Mouse (Mus musculus) gastrocnemius, adult 8-10 months (tissue): ENCODE data around the gene Rexo1. TPM values are rescaled to one million over a fixed set of nuclear protein-coding genes. Genes with fewer than 3 reads are reported as not detected.
A peak's percentile ranks its signal among the peaks of the same experiment; 100 is the strongest.

Experiments
- DNase-seq, 2 experiments: peaks; one replicate each; pipeline ENCODE4 v3.0.0; 2022; ENCODE audit warnings: low spot score in 2 of 2
- total RNA-seq, 4 experiments: library from RNA; stranded (reverse); gene quantifications; 2 replicates each; pipeline ENCODE4 v1.2.4; 2022

Rexo1 gene
- total RNA-seq, 4 experiments from 2014 or later = 8.5 to 11.1 (median 10.1) TPM

DNA sequence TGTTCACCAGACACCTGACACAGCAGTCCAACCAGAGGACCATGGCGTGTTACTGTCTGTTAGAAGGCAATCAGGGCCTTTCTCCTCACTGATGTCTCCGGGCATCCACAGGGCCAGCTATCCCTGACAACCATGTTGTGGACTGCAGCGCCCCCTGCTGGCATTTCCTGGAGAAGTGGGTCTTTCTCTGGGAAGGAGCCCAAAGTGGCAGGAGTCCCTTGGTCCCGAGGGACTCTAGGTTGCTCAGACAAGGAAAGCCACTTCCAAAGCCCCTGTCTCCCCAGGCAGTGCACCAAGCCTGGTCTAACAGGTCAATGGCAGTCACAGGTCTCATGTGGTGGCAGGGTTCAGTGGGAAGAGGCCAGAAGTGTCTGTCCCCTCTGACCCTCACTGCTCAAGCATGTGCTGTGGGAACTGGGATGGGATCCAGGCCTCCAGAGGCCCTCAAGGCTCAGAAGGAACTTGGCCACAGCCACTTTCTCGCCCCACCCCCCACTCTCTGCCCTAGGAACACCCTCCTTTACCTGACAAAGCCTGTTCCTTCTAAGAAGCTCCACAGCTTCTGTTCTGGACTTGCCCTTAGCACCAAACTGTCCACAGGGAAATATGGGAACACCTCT, 3.9 kb downstream of the Rexo1 start:
- peak; percentile 38 to 60 for DNase-seq

- no peak for DNase-seq
These were observed 7.4 kb downstream of the Rexo1 start for GRCm38 (mm10) chr10:80553997-80554396.

DNA sequence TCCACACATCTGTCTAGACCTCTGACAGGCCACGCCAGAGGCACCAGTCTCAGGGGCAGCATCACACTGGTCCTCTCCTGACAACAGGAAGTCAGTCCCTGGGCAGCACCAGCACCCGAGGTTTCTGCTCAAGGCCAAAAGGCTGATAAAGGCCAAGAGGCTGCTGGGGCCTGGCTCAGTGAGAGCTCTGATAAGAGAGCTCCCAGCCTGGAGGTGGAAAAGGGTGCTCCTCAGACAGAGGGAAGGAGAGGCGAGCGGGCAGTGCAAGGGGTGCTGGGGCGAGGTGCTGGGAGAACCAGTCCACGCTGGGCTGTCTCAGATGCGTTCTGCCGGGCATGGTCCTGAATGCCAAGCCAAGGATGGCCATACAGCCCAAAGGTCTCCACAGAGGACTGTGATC, 7.8 kb downstream of the Rexo1 start:
- no peak for DNase-seq

GRCm38 (mm10) chr10:80552364-80552763, 9.0 kb downstream of the Rexo1 start:
- DNase-seq = no peak

GRCm38 (mm10) chr10:80549279-80549678, 12.1 kb downstream of the Rexo1 start:
- no peak for DNase-seq

- DNase-seq = peak in 1 of 2 experiments; percentile 28
These were observed 12.8 kb downstream of the Rexo1 start for GRCm38 (mm10) chr10:80548428-80549006.

- DNase-seq = no peak
These were observed 13.8 kb downstream of the Rexo1 start for GRCm38 (mm10) chr10:80547539-80547938.

- DNase-seq = no peak
These were observed 14.4 kb downstream of the Rexo1 start for GRCm38 (mm10) chr10:80546945-80547344.

DNA sequence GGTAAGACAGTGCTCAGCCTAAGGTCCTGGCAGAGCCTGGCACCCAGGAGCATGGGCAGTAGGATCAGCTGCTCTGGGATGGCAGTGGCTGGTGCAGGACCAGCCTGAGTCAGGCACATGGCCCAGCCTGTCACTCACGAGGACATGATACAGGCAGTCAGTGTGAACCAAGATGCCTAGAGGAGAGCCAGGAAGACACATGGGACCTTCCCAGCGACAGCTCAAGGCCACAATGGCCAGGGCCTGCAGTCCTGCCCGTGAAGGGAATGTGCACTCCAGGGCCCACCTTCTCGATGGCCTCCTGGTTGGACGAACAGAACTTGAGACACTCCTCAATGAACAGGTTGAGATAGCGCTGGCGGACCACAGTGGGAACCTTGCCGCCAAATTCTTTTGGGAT, 15.8 kb downstream of the Rexo1 start:
- DNase-seq = no peak

GRCm38 (mm10) chr10:80543873-80544272, 17.5 kb downstream of the Rexo1 start:
- no peak for DNase-seq

DNA sequence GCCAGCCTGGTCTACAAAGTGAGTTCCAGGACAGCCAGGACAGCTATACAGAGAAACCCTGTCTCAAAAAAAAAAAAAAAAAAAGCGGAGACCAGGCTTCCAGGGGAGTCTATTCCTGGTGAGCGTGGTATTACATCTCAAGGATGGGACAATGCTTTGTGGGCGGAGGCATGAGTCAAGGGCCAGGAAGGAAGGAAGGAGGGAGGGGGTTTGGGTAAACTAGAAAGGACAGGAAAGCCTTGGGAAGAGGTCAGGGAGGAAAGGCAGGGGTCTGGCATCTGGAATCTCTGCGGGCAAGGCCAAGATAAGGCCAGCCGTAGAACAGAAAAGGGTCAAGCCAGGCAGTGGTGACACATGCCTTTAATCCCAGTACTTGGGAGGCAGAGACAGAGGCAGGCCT, 21.9 kb downstream of the Rexo1 start:
- DNase-seq = no peak

GRCm38 (mm10) chr10:80538710-80539394, 22.5 kb downstream of the Rexo1 start, which contains the start of gene Atp8b3:
Gene Atp8b3 (minus strand): TSS chr10:80539124.
- peak; percentile 58 to 63 for DNase-seq

DNA sequence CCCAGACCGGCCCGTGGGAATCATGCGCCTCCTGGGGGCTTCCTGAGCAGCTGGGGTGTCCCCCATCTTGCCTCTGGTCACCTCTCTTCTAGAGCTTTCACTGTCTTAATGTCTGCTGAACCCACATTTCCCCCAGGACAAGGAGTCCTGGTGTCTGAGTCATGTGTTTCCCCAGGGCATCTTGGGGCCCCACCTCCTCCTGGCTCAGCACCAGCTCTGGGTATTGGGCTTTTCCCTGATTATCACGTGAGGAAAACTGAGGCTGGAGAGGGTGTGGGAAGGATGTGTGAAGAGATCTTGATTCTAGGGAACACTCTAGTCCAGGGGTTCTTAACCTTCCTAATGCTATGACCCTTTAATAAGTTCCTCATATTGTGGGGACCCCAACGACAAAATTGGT, 23.2 kb downstream of the Rexo1 start:
- DNase-seq = no peak

DNA sequence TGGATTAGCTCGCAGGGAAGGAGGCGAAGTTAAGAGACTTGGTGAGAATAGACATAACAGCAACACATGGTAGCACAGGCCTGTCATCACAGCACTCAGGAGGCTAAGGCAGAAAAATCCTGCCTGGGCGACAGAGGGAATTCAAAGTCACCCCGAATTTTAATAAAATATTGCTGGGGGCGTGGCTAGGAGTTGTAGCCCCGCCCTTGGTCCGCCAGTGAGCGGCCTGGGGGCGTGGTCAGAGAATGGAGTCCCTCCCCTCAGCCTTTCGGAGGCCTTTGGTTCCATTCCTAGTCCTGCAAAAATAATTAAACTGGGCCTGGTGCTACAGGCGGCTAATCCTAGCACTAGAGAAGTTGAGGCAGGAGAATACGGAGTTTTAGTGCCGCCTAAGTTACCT, 25.6 kb downstream of the Rexo1 start:
- DNase-seq = no peak

DNA sequence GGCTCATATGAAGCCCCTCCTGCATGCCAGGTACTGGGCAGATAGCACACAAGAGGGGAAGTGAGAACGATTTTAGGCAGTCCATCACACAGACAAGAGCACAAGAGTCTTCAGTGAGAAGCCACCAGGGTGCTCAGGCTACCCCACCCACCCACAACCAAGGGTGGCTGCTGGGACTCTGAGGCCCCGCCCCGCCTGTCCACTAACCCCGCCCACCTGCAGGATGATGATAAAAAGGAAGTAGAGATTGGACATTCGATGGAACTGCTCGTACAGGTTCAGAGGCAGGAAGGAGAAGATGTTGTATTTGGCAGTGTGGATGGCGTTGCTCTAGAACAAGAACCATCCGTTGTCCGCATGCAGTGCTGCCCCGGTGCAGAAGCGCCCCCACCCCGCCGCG, 26.3 kb downstream of the Rexo1 start:
- no peak for DNase-seq

- DNase-seq = no peak
These were observed 27.7 kb downstream of the Rexo1 start for GRCm38 (mm10) chr10:80533704-80534103.

DNA sequence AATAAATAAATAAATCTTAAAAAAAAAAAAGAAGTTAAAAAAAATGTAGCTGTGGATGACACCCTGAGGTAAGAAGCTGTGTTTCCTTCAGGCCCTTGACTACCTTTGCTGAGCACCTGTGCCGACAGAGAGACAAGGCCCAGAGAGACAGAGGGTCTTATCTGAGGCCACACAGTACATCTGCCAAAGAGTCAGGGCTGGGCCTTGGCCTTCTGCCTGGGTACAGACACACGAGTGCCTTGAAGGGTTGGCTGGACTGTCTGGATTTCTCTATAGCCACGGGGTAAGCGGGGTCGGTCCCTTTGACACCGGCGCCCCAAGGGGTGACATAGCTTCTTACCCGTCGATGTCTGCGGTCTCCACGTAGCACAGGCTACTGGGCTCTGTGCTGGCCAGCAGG, 28.6 kb downstream of the Rexo1 start:
- DNase-seq = no peak

GRCm38 (mm10) chr10:80526172-80526571, 35.2 kb downstream of the Rexo1 start:
- DNase-seq = no peak

DNA sequence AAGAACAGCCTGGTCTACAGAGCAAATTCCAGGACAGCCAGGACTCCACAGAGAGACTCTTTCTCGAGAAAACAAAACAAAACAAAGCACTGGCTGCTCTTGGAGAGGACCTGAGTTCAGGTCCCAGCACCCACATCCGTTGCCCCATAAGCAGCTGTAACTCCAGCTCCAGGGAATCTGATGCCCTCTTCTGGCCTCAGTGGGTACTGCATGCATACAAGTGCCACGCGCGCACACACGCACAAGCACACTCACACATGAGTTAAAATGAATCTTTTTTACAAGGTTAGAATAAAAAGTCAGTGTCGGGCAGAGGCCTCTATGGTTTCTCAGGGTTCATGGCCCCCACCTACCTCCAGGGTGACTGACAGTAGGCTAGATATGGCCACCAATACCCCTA, 38.1 kb downstream of the Rexo1 start:
- no peak for DNase-seq

DNA sequence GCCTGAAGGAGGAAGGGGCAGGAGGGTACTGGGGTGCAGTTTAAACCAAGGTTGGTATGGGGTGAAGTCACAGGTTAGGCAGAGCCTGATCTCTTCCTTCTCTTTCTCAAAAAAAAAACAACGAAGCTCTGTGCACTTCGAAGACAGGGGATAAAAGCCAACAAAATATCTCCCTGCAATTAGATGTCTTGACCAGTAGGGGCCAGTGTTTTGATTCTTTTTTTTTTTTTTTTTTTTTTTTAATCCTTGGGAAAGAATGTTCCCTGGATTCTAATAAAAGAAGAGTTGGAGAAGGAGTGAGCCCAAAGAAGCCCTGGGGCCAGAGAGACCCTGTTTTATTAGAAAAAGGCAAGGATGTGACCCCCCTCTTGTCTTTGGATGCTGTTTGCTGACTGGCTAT, 42.1 kb downstream of the Rexo1 start:
- DNase-seq = no peak

GRCm38 (mm10) chr10:80513739-80514138, 47.6 kb downstream of the Rexo1 start:
- DNase-seq = no peak

DNA sequence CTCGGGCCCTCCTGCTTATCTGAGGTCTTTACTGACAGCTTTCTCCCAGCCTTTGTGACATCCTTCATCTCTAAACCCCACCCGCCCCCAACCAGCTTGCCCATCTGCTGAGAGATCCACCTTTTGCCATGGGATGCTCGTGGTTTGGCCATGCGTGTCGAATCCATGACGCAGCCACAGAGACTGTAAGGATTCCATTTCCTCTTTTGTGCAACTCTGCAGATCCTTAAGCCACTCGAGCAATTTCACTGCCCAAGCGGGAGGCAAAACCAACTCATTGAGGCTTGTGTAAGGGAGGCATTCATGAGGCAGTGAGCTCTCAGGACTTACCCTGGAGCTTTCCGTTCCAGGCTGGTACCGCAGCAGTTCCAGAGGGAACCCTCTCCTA, 51.1 kb downstream of the Rexo1 start:
- DNase-seq = no peak
